Mouse (Mus musculus) erythroid progenitor cell, adult 5-6 weeks (primary cell): Measurements from ENCODE around the gene Fam71f1. TPM values are rescaled to one million over a fixed set of nuclear protein-coding genes. Genes with fewer than 3 reads are reported as not detected.

Experiments used
- total RNA-seq, 2 experiments: library from RNA; stranded (forward) in 1 of 2; stranded (reverse) in 1 of 2; fragments of 150-400 nt in 1 of 2; fragments of 186-747, 209-891 nt in 1 of 2; gene quantifications; 2 replicates each; pipeline versions ENCODE4 v1.2.3 to v1.2.4; 2015 to 2017; ENCODE audit warnings: low replicate concordance in 2 of 2

Gene Fam71f1
- total RNA-seq, 2 experiments from 2014 or later: not detected

Other genes starting within 250 kb of the Fam71f1 start
- gene Rbm28, start 154.1 kb upstream of the Fam71f1 start, total RNA-seq (2015; ENCODE audit: low replicate concordance): 16.9 and 17.6 TPM in 2 replicates
- 12.3 and 12.9 TPM in 2 replicates for gene Rbm28, start 154.1 kb upstream of the Fam71f1 start, total RNA-seq (2017; ENCODE audit: low replicate concordance)
- gene Prrt4, start 139.6 kb upstream of the Fam71f1 start, total RNA-seq (2015; ENCODE audit: low replicate concordance): not detected in 2 replicates
- not detected in 2 replicates for gene Prrt4, start 139.6 kb upstream of the Fam71f1 start, total RNA-seq (2017; ENCODE audit: low replicate concordance)
- gene Impdh1, start 102.8 kb upstream of the Fam71f1 start, total RNA-seq (2015; ENCODE audit: low replicate concordance): 4.2 and 20.9 TPM in 2 replicates
- 2.9 and 11.0 TPM in 2 replicates for gene Impdh1, start 102.8 kb upstream of the Fam71f1 start, total RNA-seq (2017; ENCODE audit: low replicate concordance)
- gene Hilpda, start 46.7 kb upstream of the Fam71f1 start, total RNA-seq (2015; ENCODE audit: low replicate concordance): 1.7 and 2.2 TPM in 2 replicates
- 0.90 and 6.9 TPM in 2 replicates for gene Hilpda, start 46.7 kb upstream of the Fam71f1 start, total RNA-seq (2017; ENCODE audit: low replicate concordance)
- gene Fam71f2, start 39.5 kb upstream of the Fam71f1 start, total RNA-seq (2015; ENCODE audit: low replicate concordance): not detected in 2 replicates
- gene Fam71f2, start 39.5 kb upstream of the Fam71f1 start, total RNA-seq (2017; ENCODE audit: low replicate concordance): not detected in 2 replicates
- gene Calu, start 28.9 kb downstream of the Fam71f1 start, total RNA-seq (2015; ENCODE audit: low replicate concordance): 23.1 and 26.7 TPM in 2 replicates
- 41.5 and 53.8 TPM in 2 replicates for gene Calu, start 28.9 kb downstream of the Fam71f1 start, total RNA-seq (2017; ENCODE audit: low replicate concordance)
- not detected in 2 replicates for gene Opn1sw, start 69.3 kb downstream of the Fam71f1 start, total RNA-seq (2015; ENCODE audit: low replicate concordance)
- not detected in 2 replicates for gene Opn1sw, start 69.3 kb downstream of the Fam71f1 start, total RNA-seq (2017; ENCODE audit: low replicate concordance)
- not detected in 2 replicates for gene Ccdc136, start 77.2 kb downstream of the Fam71f1 start, total RNA-seq (2015; ENCODE audit: low replicate concordance)
- not detected in 2 replicates for gene Ccdc136, start 77.2 kb downstream of the Fam71f1 start, total RNA-seq (2017; ENCODE audit: low replicate concordance)
- not detected in 2 replicates for gene Flnc, start 114.1 kb downstream of the Fam71f1 start, total RNA-seq (2015; ENCODE audit: low replicate concordance)
- gene Flnc, start 114.1 kb downstream of the Fam71f1 start, total RNA-seq (2017; ENCODE audit: low replicate concordance): not detected in 2 replicates
- gene Atp6v1f, start 148.6 kb downstream of the Fam71f1 start, total RNA-seq (2015; ENCODE audit: low replicate concordance): 66.7 and 71.7 TPM in 2 replicates
- gene Atp6v1f, start 148.6 kb downstream of the Fam71f1 start, total RNA-seq (2017; ENCODE audit: low replicate concordance): 24.1 and 45.5 TPM in 2 replicates
- gene Atp6v1fnb, start 152.3 kb downstream of the Fam71f1 start, total RNA-seq (2015; ENCODE audit: low replicate concordance): not detected in 2 replicates
- gene Atp6v1fnb, start 152.3 kb downstream of the Fam71f1 start, total RNA-seq (2017; ENCODE audit: low replicate concordance): 0.64 TPM in 1 of 2 replicates, not detected in the other
- not detected in 2 replicates for gene Kcp, start 188.8 kb downstream of the Fam71f1 start, total RNA-seq (2015; ENCODE audit: low replicate concordance)
- gene Kcp, start 188.8 kb downstream of the Fam71f1 start, total RNA-seq (2017; ENCODE audit: low replicate concordance): not detected in 2 replicates
- 2.5 and 9.7 TPM in 2 replicates for gene Irf5, start 207.5 kb downstream of the Fam71f1 start, total RNA-seq (2015; ENCODE audit: low replicate concordance)
- 6.7 and 13.5 TPM in 2 replicates for gene Irf5, start 207.5 kb downstream of the Fam71f1 start, total RNA-seq (2017; ENCODE audit: low replicate concordance)